Mouse (Mus musculus) cortical plate, adult 2 months (tissue): ENCODE data around the gene Apbb2.

Experiments used
- CTCF ChIP-seq: fragments of 200-500 bp; IDR thresholded peaks from 2 replicates; pipeline ENCODE4 v1.5.1; 2011; ENCODE audit warnings: mild to moderate bottlenecking, control low read depth, low read length; ENCODE audit not compliant: insufficient read depth; ENCODE audit errors: extremely low read depth
- POLR2A ChIP-seq: fragments of 200-500 bp; IDR thresholded peaks from 2 replicates; pipeline ENCODE4 v1.6.1; 2011; ENCODE audit warnings: mild to moderate bottlenecking, low read length, control low read depth; ENCODE audit not compliant: insufficient read depth; ENCODE audit errors: extremely low read depth

- no peak for TF ChIP-seq POLR2A
- no peak for TF ChIP-seq CTCF
Measured at GRCm38 (mm10) chr5:66269616-66270015, 349.0 kb downstream of the Apbb2 start.
